Mouse (Mus musculus): ENCODE measurements at regions not wholly inside any gene's neighbourhood (a gene's known extent, or its start where the extent isn't known, plus 50 kb on each side); places are given as distances from the start of the nearest gene placed in this dataset.

DNA sequence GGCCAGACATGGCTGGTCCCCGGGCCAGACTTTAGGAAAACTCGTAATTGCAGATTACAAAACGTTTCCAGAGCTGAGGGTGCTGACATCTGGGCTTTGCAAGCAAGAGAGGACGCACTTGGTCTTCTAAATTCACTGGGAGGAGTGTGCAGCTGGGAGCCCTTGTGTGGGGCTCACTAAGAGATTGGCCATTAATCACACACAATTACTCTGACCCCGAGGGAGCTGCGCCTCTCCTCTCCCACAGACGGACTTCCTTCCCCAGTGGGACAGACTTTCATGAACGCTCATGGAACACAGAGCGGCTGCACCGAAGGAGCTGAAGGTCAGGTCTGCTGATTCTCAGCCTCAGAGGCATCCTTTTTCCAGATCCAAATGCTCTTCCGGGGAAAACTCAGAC, 407.2 kb downstream of the Med13l start:
- no peak for DNase-seq (ENCODE audit: low read depth, low spot score)

- DNase-seq (ENCODE audit: low read depth, low spot score) = no peak
Observed at GRCm38 (mm10) chr5:118975147-118975546, 414.7 kb downstream of the Med13l start.

DNA sequence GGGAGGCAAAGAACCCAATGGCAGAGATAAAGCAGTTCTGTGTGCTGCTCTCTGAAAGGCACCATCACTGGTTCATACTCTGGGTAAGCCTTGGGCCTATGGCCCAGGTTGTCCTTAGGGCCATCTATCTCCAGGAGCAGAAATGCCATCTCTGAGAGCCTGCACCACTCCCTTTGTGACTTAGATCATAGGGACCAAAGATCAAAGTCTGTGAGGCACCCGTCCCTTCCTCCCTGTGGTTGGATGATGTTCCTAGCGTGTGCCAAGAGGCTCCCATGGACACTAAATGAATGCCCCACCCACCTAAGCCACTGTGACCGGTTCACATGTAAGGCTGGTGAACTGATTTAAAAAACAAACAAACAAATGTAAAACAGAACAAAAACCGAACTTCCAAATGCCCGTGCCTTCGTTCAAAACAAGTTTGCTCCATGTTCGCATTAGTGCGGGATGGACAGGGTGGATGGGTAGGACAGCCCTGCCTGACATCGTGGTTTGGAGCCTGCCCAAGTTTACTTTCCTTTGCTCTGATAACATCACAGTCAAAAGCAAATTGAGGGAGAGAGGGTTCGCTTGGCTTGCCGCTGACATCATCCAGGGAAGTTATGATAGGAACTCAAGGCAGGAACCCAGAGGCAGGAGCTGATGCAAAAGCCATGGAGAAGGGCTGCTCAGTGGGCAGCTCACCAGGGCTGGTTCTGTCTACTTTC, 418.6 kb downstream of the Med13l start:
- DNase-seq (ENCODE audit: low read depth, low spot score) = no peak

GRCm38 (mm10) chr5:118981046-118981445, 420.6 kb downstream of the Med13l start:
- no peak for DNase-seq (ENCODE audit: low read depth, low spot score)

GRCm38 (mm10) chr5:118984251-118984650, 423.8 kb downstream of the Med13l start:
- no peak for DNase-seq (ENCODE audit: low read depth, low spot score)

DNA sequence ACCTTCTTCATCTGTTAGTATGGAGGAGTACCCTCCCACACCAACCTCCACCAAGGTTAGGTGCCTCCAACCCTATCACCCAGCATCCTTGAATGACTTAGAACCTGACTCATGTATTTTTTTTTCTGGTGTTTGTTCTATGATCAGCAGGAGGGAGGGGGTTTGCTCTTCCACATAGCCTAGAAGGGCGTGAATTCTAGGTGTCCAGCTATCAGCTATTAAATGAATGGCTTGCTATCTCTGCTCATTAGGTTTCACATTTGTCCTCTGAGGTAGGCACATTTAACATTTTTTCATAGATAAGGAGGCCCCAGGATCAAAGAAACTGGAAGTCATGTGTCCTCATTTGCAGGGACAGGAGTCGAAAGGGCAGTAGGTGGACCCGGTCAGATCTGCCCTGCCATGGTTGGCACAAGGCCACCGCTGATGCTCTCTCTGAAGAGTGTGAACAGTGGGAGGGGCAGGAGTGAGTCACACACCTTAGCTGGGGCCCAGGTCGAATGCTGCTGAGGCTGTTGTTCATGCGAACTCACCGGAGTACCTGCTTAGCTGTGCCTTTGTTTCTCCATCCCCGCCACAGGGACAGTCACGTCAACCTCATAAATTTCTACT, 424.4 kb downstream of the Med13l start:
- no peak for DNase-seq (ENCODE audit: low read depth, low spot score)

DNA sequence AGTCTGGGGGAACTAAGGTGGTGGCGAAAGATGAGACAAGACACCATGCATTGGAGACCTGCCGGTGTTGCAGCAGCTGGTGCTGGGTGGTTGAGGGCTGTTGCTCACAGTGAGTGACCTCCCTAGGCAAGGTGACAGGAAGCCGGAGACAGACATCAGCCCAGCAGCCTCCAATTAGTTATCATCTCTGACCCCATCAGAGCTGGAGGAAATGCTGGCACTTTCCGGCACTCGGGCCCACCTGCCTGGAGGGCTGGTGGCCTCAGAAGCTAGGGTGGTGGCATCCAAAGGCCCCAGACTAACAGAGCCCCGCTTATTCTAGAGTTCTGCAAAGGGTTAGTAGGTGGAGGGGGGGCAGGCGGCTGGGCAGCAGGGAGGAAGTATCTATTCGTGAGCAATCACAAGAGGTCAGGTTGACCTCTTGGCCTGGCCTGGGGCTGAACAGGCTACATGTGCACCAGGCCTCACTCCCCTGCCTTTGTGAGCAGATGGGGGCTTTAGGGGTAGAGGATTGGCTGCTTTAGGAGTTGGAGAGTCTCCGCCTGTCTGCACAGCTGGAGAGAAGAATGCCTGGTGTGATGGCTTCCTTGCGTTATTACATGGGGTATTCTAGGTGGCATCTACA, 427.0 kb downstream of the Med13l start:
- no peak for DNase-seq (ENCODE audit: low read depth, low spot score)

DNA sequence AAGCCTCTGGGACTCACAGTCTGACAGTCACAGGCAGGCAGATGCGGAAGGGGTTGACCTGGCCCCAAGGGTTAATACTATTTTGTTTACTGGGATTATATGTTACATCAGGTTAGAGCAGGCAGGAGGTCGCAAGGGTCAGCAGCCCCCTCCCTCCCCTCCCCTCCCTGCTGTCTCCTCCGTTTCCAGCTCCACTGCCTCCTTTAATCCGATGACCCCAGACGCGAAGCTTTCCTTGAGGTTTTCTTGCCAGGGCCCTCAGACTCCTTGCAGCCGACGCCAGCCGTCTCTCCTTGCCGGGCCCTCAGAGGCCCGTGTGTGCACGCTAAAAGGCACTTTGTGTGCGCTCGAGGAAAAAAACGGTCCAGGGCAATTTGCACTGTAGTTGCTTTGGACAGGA, 438.6 kb downstream of the Med13l start:
- DNase-seq (ENCODE audit: low read depth, low spot score) = no peak

- DNase-seq (ENCODE audit: low read depth, low spot score) = no peak
Observed at GRCm38 (mm10) chr5:119005825-119006471, 445.5 kb downstream of the Med13l start.

GRCm38 (mm10) chr5:119010048-119010447, 449.6 kb downstream of the Med13l start:
- DNase-seq (ENCODE audit: low read depth, low spot score) = no peak

DNA sequence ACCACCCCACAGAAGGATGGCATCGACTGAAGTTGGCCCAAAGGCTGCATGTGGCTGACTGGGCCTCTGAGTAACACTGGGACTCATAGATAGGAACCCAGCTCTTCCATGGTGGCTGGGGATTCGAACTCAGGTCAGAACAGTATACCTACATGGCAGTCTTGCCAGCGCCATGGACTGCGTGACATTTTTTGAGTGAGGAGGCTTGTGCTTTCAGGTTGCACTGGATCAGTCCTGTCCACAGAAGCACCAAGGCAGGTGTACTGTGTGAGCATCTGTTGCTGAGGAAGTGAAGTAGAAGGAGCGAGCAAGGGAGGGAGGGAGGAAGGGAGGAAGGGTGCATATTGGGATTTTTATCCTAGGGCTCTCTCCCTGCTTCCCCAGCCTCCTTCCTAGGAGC, 454.7 kb downstream of the Med13l start:
- DNase-seq (ENCODE audit: low read depth, low spot score) = no peak

DNA sequence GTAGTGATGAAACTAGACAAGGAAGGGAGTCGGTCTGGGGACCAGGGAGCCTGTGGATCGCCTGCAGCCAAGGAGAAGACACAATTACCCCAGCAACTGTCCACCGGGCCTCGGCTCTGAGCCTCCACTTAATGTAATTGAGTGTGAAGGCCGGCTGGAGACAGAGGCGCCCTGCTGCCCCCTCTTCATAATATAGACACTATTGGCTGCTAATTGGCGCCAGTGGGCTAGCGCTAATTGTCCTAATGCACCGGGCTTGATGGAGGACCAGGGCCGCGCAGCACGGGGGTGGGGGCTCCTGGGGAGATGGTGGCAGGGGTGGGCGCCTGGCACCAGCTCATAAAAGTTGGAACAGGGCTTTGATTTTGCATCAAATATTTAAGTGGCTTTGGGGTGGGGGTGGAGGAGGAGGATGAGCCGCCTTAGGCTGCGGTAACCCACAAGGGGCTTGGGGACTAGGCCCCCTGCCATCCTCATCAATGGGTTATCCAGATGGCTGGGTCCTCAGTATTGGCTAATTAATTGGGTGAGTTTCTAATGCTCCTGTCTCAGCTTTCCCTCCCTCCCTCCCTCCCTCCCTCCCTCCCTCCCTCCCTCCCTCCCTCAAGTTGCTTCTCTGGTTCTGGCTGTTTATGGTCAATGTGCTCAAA, 455.3 kb downstream of the Med13l start:
- no peak for DNase-seq (ENCODE audit: low read depth, low spot score)

DNA sequence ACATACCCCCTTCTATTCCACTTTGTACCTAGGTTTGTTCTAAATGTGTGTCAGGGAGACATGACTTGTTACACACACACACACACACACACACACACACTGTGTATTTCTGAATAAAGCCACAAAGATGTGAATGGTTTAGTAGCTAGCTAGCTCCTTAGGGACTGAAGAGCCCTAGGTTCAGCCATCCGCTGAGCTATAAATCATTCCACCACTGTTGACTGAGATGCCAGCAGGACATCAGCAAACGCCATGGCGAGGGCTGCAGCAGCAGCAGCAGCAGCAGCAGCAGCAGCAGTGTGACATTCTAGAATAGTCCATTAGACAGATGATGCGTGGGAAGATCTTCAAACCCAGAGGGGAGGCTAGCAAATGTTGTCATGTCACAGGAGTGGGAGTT, 455.9 kb downstream of the Med13l start:
- no peak for DNase-seq (ENCODE audit: low read depth, low spot score)

GRCm38 (mm10) chr5:119023947-119024346, 463.5 kb downstream of the Med13l start:
- no peak for DNase-seq (ENCODE audit: low read depth, low spot score)

- DNase-seq (ENCODE audit: low read depth, low spot score) = peak; percentile 70
Observed at GRCm38 (mm10) chr5:119032051-119032450, 471.6 kb downstream of the Med13l start.

DNA sequence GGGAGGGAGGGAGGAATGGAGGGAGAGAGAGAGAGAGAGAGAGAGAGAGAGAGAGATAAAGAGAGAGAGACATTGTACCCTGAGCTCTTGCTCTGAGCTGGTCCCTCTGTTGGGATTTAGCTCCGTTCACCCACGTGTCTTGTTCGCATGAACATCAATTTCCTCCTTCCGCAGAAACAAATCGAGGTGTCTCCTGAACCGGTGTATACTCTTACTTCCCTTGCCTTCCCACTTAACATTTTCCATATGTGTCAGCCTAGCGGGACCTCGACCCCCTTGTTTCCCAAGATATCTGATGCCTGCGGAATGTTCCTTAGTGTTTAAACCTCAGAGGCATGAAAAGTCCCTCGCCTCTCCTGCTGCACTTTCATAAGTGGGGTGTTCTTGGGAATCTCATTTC, 484.1 kb downstream of the Med13l start:
- no peak for DNase-seq (ENCODE audit: low read depth, low spot score)

DNA sequence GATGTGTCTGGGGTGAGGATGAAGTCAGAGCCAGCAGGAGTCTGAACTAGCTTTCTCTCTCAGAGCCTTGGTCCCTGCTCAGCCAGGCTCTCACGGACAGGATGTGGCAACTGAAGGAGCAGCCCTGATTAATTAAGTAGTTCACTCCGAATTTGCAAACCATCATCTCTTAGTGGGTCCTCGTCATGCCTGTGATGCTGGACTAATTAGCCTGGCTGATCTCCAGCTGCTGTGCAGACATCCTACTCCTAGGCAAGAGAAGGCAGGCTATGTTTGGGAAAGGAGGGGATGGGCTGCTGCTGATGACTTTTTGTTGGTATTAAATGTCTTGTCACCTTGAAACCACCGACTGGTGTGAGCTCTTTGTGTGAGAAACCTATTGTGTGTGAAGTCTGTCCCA, 487.1 kb downstream of the Med13l start:
- no peak for DNase-seq (ENCODE audit: low read depth, low spot score)

DNA sequence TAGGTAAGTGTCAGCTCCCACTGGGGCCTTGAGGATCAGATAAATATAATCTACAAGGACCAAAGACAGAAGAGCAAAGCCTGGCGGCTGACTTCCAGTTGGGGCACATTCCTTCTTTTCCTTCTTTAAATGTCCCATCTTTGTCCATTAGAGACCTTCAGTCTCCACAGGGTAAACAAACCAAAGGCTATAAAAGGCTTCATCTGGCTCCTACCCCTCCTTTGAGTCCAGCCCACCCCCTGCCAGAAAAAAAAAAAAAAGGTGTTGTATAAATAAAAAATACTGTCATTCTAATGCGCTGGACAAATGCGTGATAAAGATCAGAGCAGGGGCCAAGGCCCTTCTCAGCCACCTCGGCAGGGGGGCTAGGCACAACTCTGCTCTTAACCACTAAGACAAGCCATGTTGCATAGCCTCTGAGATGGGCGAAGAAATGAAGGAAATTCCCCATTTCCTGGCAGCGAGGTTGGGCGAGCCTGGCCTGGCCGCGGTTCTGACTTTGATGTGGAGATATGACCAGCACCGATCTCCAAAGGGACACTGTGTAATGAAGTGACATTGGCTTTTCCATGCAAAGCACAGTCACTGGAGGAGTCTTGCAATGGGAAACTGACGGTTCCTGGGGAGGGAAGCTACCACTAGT, 492.0 kb downstream of the Med13l start:
- DNase-seq (ENCODE audit: low read depth, low spot score) = no peak

GRCm38 (mm10) chr5:119053738-119054137, 493.3 kb downstream of the Med13l start:
- no peak for DNase-seq (ENCODE audit: low read depth, low spot score)

- no peak for DNase-seq (ENCODE audit: low read depth, low spot score)
Observed at GRCm38 (mm10) chr5:119054393-119054792, 493.9 kb downstream of the Med13l start.

GRCm38 (mm10) chr5:119055430-119055829, 495.0 kb downstream of the Med13l start:
- DNase-seq (ENCODE audit: low read depth, low spot score) = no peak

DNA sequence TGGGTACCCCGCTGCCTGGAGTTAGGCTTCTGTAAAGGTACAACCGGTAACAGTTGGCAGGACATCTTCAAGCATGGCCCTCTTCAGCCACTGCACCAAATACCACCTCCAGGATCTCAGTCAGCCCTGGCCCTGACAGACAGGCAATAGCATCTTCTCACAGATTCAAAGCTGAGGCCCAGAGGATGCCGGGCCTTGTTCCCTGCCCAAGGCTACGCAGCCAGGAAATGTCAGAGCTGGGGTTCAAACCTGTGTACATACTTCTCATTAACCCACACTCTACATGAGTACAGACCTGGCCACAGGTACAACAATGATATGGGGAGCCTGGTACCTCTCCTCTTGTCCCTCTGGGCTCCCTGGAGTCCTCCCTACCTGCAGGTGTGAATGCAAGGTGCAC, 497.3 kb downstream of the Med13l start:
- no peak for DNase-seq (ENCODE audit: low read depth, low spot score)

Data from 3T3-L1 (cell line).